Mouse (Mus musculus) layer of hippocampus, adult 18-20 months (tissue): ENCODE data around the gene Eif2d. TPM values are rescaled to one million over a fixed set of nuclear protein-coding genes. Genes with fewer than 3 reads are reported as not detected.
A peak's percentile ranks its signal among the peaks of the same experiment; 100 is the strongest.
"Not testable (repeated sequence)": the region's sequence is repeated elsewhere in the genome, so short reads cannot be mapped to it uniquely, and the experiment has no call there.

ENCODE experiments used
- DNase-seq, 2 experiments: peaks; one replicate each; pipeline ENCODE4 v3.0.0; 2022; ENCODE audit warnings: low spot score in 2 of 2
- total RNA-seq, 2 experiments: library from RNA; stranded (reverse); gene quantifications; 2 replicates each; pipeline ENCODE4 v1.2.3; 2021

The Eif2d gene
- total RNA-seq, 2 experiments from 2014 or later = 37.0 to 38.3 TPM

GRCm38 (mm10) chr1:131139102-131140095 is 13.6 kb upstream of the Eif2d start:
- DNase-seq = no peak

- no peak for DNase-seq
Observed at GRCm38 (mm10) chr1:131141449-131141848, 11.5 kb upstream of the Eif2d start.

- no peak for DNase-seq
Observed at GRCm38 (mm10) chr1:131142472-131142871, 10.5 kb upstream of the Eif2d start.

GRCm38 (mm10) chr1:131145222-131145621 is 7.8 kb upstream of the Eif2d start:
- not testable (repeated sequence) for DNase-seq

- no peak for DNase-seq
Observed at GRCm38 (mm10) chr1:131146181-131146614, 6.8 kb upstream of the Eif2d start.

GRCm38 (mm10) chr1:131149496-131149895 is 3.5 kb upstream of the Eif2d start:
- DNase-seq = no peak

- no peak for DNase-seq
Observed at GRCm38 (mm10) chr1:131155456-131155855, 2.5 kb downstream of the Eif2d start.

GRCm38 (mm10) chr1:131159573-131160327 is 6.8 kb downstream of the Eif2d start:
- DNase-seq = not testable (repeated sequence)

GRCm38 (mm10) chr1:131161091-131161490 is 8.1 kb downstream of the Eif2d start:
- no peak for DNase-seq

- no peak for DNase-seq
Observed at GRCm38 (mm10) chr1:131164427-131164826, 11.4 kb downstream of the Eif2d start.

- DNase-seq = no peak
Observed at GRCm38 (mm10) chr1:131167612-131168011, 14.6 kb downstream of the Eif2d start.

GRCm38 (mm10) chr1:131173001-131173400 is 20.0 kb downstream of the Eif2d start:
- DNase-seq = no peak

- DNase-seq = no peak
Observed at GRCm38 (mm10) chr1:131173809-131174208, 20.8 kb downstream of the Eif2d start.

GRCm38 (mm10) chr1:131174299-131174861 is 21.4 kb downstream of the Eif2d start:
- DNase-seq = no peak

- DNase-seq = no peak
Observed at GRCm38 (mm10) chr1:131175189-131175588, 22.2 kb downstream of the Eif2d start.

- no peak for DNase-seq
Observed at GRCm38 (mm10) chr1:131175819-131176218, 22.8 kb downstream of the Eif2d start.

- no peak for DNase-seq
Observed at GRCm38 (mm10) chr1:131177249-131177648, 24.3 kb downstream of the Eif2d start.

GRCm38 (mm10) chr1:131178083-131178482 is 25.1 kb downstream of the Eif2d start:
- no peak for DNase-seq

- DNase-seq = no peak
Observed at GRCm38 (mm10) chr1:131180386-131180785, 27.4 kb downstream of the Eif2d start.

- DNase-seq = peak; percentile 62 to 88
Observed at GRCm38 (mm10) chr1:131181642-131182527, 28.9 kb downstream of the Eif2d start.

GRCm38 (mm10) chr1:131183201-131183600 is 30.2 kb downstream of the Eif2d start:
- no peak for DNase-seq
